8 mouse cellular contexts compared by ENCODE assay signal in genomic region chr17:24936259-24937237, GRCm38 (mm10). TPM values are rescaled to one million over a fixed set of nuclear protein-coding genes. Genes with fewer than 3 reads are reported as not detected.
DNase-seq lines count a peak whose midpoint lies in the region; ATAC-seq lines count a peak whose summit lies in the region.

Gene Mapk8ip3 (minus strand): TSS chr17:24936977.

- peak within 1 kb of the TSS; percentile 78 for H3K4me2 ChIP-seq in hindbrain, embryonic 12.5 days (replicated peaks)

- H3K36me3 ChIP-seq in hindbrain, embryonic 12.5 days = 0 out of 2 replicates have a peak, but pooled peaks cover 4% of the 10 kb centered on the region

- H3K4me3 ChIP-seq in hindbrain, embryonic 12.5 days = peak within 1 kb of the TSS; percentile 79

- peak; percentile 96 for DNase-seq in Muller cell, postnatal 12 days (ENCODE audit: inconsistent ontology term)
- DNase-seq in cerebellum, adult 9-11 months = peak; percentile 96
- DNase-seq in frontal cortex, postnatal 10 days (ENCODE audit: low spot score in 2 of 2) = peak; percentile 91 to 94
- peak; percentile 91 to 96 for DNase-seq in layer of hippocampus, postnatal 14 days (ENCODE audit: low spot score in 2 of 2)
- peak; percentile 96 for DNase-seq in lung, postnatal 14 days
- DNase-seq in retina, adult 2 months (ENCODE audit: low read depth, low spot score) = peak; percentile 84
- peak; percentile 95 for DNase-seq in thymus, postnatal 36 days

- peak; percentile 97 for ATAC-seq in hindbrain, embryonic 12.5 days (ENCODE audit: low FRiP score)

- H3K27me3 ChIP-seq in hindbrain, embryonic 12.5 days = no peaks in the 10 kb centered on the region

- H3K4me1 ChIP-seq in hindbrain, embryonic 12.5 days = peaks cover 24% of the 10 kb centered on the region

- WGBS in hindbrain, embryonic 12.5 days = under 1% methylated on average over 78 of the region's 78 CpGs

- no peaks in the 10 kb centered on the region for H3K9me3 ChIP-seq in hindbrain, embryonic 12.5 days (replicated peaks)

- H3K9ac ChIP-seq in hindbrain, embryonic 12.5 days = peak within 1 kb of the TSS; percentile 86

- peak within 1 kb of the TSS; percentile 90 for H3K27ac ChIP-seq in hindbrain, embryonic 12.5 days

RNA-seq across cellular contexts. Expression of gene Mapk8ip3, which starts in this region (rescaled TPM):
- 84.7 and 86.0 TPM in 2 replicates for polyA plus RNA-seq in hindbrain, embryonic 12.5 days (2016; fragmentation: Nextera tagmentation; extraction: Ambion mirVana)
- 100 to 1,000 TPM; 312 to 326 TPM for total RNA-seq in layer of hippocampus, postnatal 14 days (2021)

Comparison
In these comparisons a context has a peak if more than half of its experiments do, and no peak if none do; other contexts are left out.
1. Peak in every context shown above with its lines: DNase-seq, ATAC-seq, H3K4me3 ChIP-seq and H3K27ac ChIP-seq.